Comparison of ENCODE assay signal across 9 mouse cellular contexts in genomic region chr7:98564607-98565364, GRCm38 (mm10).
A peak's percentile ranks its signal among the peaks of the same experiment; 100 is the strongest.
DNase-seq lines count a peak whose midpoint lies in the region; ATAC-seq and TF ChIP-seq lines count a peak whose summit lies in the region.
"Had no signal": no experiment of that assay in that cellular context is flagged by ENCODE, and none has a peak within 500 bp of the region (broad histone marks: within the 10 kb centered on the region; RNA-seq: fewer than 3 reads in every experiment).

No protein-coding gene starts in this region.

- H3K9me3 ChIP-seq in intestine, postnatal 0 days (ENCODE audit: control insufficient read depth), result no peaks in the 10 kb centered on the region
- H3K9me3 ChIP-seq in lung, postnatal 0 days (ENCODE audit: low read length), result no peaks in the 10 kb centered on the region
- H3K9me3 ChIP-seq in hindbrain, embryonic 10.5 days, result no peaks in the 10 kb centered on the region

- ATAC-seq in common myeloid progenitor, adult 5-6 weeks (replicated peaks; ENCODE audit: low read depth, poor library complexity, severe bottlenecking), result peak; percentile 76
- no peak for ATAC-seq in intestine, postnatal 0 days
- ATAC-seq in lung, postnatal 0 days, result peak; percentile 64
- ATAC-seq: forebrain, embryonic 16.5 days had no signal

- TF ChIP-seq CTCF in intestine, postnatal 0 days (IDR thresholded peaks at IDR 0.05; ENCODE audit: low read depth), result no peak
- no peak for TF ChIP-seq CTCF in lung, postnatal 0 days (IDR thresholded peaks at IDR 0.05)

- peak overlapping the region; percentile 7; the same call in 1 of the 2 replicates for H3K27ac ChIP-seq in intestine, postnatal 0 days (ENCODE audit: low read depth, low read length)
- peak overlapping the region; percentile 1; the same call in 1 of the 2 replicates for H3K27ac ChIP-seq in lung, postnatal 0 days (ENCODE audit: low read length)
- no peak overlapping the region for H3K27ac ChIP-seq in hindbrain, embryonic 10.5 days

- no peaks in the 10 kb centered on the region; the same call in 1 of the 2 replicates for H3K4me1 ChIP-seq in intestine, postnatal 0 days (replicated peaks; ENCODE audit: control insufficient read depth, insufficient read depth, low read length)
- H3K4me1 ChIP-seq in lung, postnatal 0 days (ENCODE audit: insufficient read depth, low read depth, low read length), result no peaks in the 10 kb centered on the region; the same call in 1 of the 2 replicates
- no peaks in the 10 kb centered on the region for H3K4me1 ChIP-seq in hindbrain, embryonic 10.5 days (replicated peaks)

- no peaks in the 10 kb centered on the region for H3K27me3 ChIP-seq in intestine, postnatal 0 days (replicated peaks; ENCODE audit: control insufficient read depth, insufficient read depth, low read length)
- H3K27me3 ChIP-seq in lung, postnatal 0 days (replicated peaks; ENCODE audit: insufficient read depth, low read length), result no peaks in the 10 kb centered on the region
- no peaks in the 10 kb centered on the region for H3K27me3 ChIP-seq in hindbrain, embryonic 10.5 days (ENCODE audit: insufficient read depth, poor library complexity, severe bottlenecking)

- 64% methylated on average over 9 of the region's 9 CpGs for WGBS in intestine, postnatal 0 days
- 49% methylated on average over 9 of the region's 9 CpGs for WGBS in lung, postnatal 0 days
- 76% methylated on average over 9 of the region's 9 CpGs for WGBS in hindbrain, embryonic 10.5 days

- H3K9ac ChIP-seq in intestine, postnatal 0 days (ENCODE audit: low read depth, low read length), result no peak overlapping the region
- H3K9ac ChIP-seq in lung, postnatal 0 days (replicated peaks; ENCODE audit: low read depth), result no peak overlapping the region

- DNase-seq in B cell, adult 2 months, result peak; percentile 35 to 46
- peak; percentile 52 for DNase-seq in lung, postnatal 0 days (ENCODE audit: low spot score)
- DNase-seq in right cerebral cortex, postnatal 36 days (ENCODE audit: low spot score in 2 of 2), result no peak
- no peak for DNase-seq in right cerebral cortex, postnatal 14 days
- no peak for DNase-seq in cerebellum, adult 18-20 months
- DNase-seq in hindbrain, embryonic 10.5 days (ENCODE audit: low spot score), result no peak

- no peak overlapping the region for H3K4me2 ChIP-seq in intestine, postnatal 0 days (replicated peaks; ENCODE audit: low read depth)
- H3K4me2 ChIP-seq in lung, postnatal 0 days (replicated peaks; ENCODE audit: low read depth, low read length), result no peak overlapping the region

- TF ChIP-seq EP300 in lung, postnatal 0 days (IDR thresholded peaks at IDR 0.05), result no peak

- H3K4me3 ChIP-seq in intestine, postnatal 0 days (ENCODE audit: low read depth, low read length), result no peak overlapping the region
- H3K4me3 ChIP-seq in lung, postnatal 0 days (ENCODE audit: low read depth, low read length), result no peak overlapping the region
- no peak overlapping the region for H3K4me3 ChIP-seq in hindbrain, embryonic 10.5 days

- no peaks in the 10 kb centered on the region for H3K36me3 ChIP-seq in intestine, postnatal 0 days (ENCODE audit: control insufficient read depth, insufficient read depth)
- no peaks in the 10 kb centered on the region for H3K36me3 ChIP-seq in lung, postnatal 0 days (ENCODE audit: insufficient read depth, low read length)
- H3K36me3 ChIP-seq in hindbrain, embryonic 10.5 days, result no peaks in the 10 kb centered on the region

Comparison
In these comparisons a context has a peak if more than half of its experiments do, and no peak if none do; other contexts are left out.
1. DNase-seq: peak in B cell, adult 2 months (2 of 2) and lung, postnatal 0 days (single experiment); none in right cerebral cortex, postnatal 36 days (0 of 2), right cerebral cortex, postnatal 14 days (single experiment), cerebellum, adult 18-20 months (0 of 2) and hindbrain, embryonic 10.5 days (single experiment).